Mouse (Mus musculus) kidney, embryonic 16.5 days (tissue): Measurements from ENCODE around the gene Lrrc15. TPM values are rescaled to one million over a fixed set of nuclear protein-coding genes. Genes with fewer than 3 reads are reported as not detected.
A peak's percentile ranks its signal among the peaks of the same experiment; 100 is the strongest.

ENCODE experiments used
- ATAC-seq: fragments of 200-750 bp; cut with Nextera tagmentation; 2 replicates; pipeline ENCODE4 v1.8.0; 2017; ENCODE audit warnings: moderate TSS enrichment; ENCODE audit not compliant: low FRiP score, low TSS enrichment
- H3K27ac ChIP-seq: fragments of 300-500 bp; sonication (generic); 2 replicates; pipeline ENCODE4 v1.5.1; 2014; ENCODE audit warnings: low read length
- H3K27me3 ChIP-seq: fragments of 300-500 bp; sonication (generic); 2 replicates; pipeline ENCODE4 v1.6.1; 2014; ENCODE audit warnings: low read length, control low read depth, mixed read lengths; ENCODE audit not compliant: insufficient read depth
- H3K36me3 ChIP-seq: fragments of 300-500 bp; sonication (generic); 2 replicates; pipeline ENCODE4 v1.6.1; 2014; ENCODE audit warnings: low read length, control low read depth, mixed read lengths; ENCODE audit not compliant: insufficient read depth
- H3K4me1 ChIP-seq: fragments of 300-500 bp; sonication (generic); 2 replicates; pipeline ENCODE4 v1.6.1; 2014; ENCODE audit warnings: low read length, control low read depth, mixed read lengths; ENCODE audit not compliant: insufficient read depth
- H3K4me2 ChIP-seq: fragments of 300-500 bp; sonication (generic); replicated peaks from 2 replicates; pipeline ENCODE4 v1.6.1; 2014; ENCODE audit warnings: low read depth, low read length
- H3K4me3 ChIP-seq: fragments of 300-500 bp; sonication (generic); 2 replicates; pipeline ENCODE4 v1.5.1; 2014; ENCODE audit warnings: mild to moderate bottlenecking, low read length
- H3K9ac ChIP-seq: fragments of 300-500 bp; sonication (generic); replicated peaks from 2 replicates; pipeline ENCODE4 v1.6.1; 2014; ENCODE audit warnings: low read length
- H3K9me3 ChIP-seq: fragments of 300-500 bp; sonication (generic); 2 replicates; pipeline ENCODE4 v1.6.1; 2016; ENCODE audit warnings: low read length, control low read depth
- WGBS: fragments of 180-500 bp; shearing (Covaris S2); extraction: QIAGEN DNeasy Blood & Tissue Kit; methylation state at CpG from one replicate; pipeline ENCODE4 v1.1.7; 2014; 5-methylcytosine and 5-hydroxymethylcytosine counted together
- polyA plus RNA-seq: library from polyadenylated mRNA; unstranded; fragments of >200 nt; fragmentation: Nextera tagmentation; extraction: Ambion mirVana; gene quantifications from 2 replicates; pipeline ENCODE4 v1.2.1, GENCODE M21; 2015

Lrrc15 gene
- polyA plus RNA-seq, 1 experiment from 2014 or later, result 1.7 TPM

- H3K27ac ChIP-seq, result no peak overlapping the region
- ATAC-seq, result no peak
These were observed 29.7 kb downstream of the Lrrc15 start for GRCm38 (mm10) chr16:30253374-30253773.

GRCm38 (mm10) chr16:30252003-30252418 is 31.0 kb downstream of the Lrrc15 start:
- Histone ChIP-seq H3K36me3 (no peaks in the 10 kb centered on the region), H3K27me3 (peaks cover 19% of the 10 kb centered on the region), H3K4me3 (peak overlapping the region; percentile 22), H3K27ac (no peak overlapping the region), H3K4me2 (peak overlapping the region; percentile 49), H3K9me3 (no peaks in the 10 kb centered on the region), H3K4me1 (peaks cover 3% of the 10 kb centered on the region; the same call in 1 of the 2 replicates), H3K9ac (no peak overlapping the region)
- peak; percentile 75 for ATAC-seq
- WGBS, result 1% methylated on average over 21 of the region's 21 CpGs

More at GRCm38 (mm10) chr16:30253374-30253773, 29.7 kb downstream of the Lrrc15 start:
- Histone ChIP-seq H3K36me3 (no peaks in the 10 kb centered on the region), H3K27me3 (peaks cover 19% of the 10 kb centered on the region), H3K9me3 (no peaks in the 10 kb centered on the region), H3K4me1 (peaks cover 3% of the 10 kb centered on the region; the same call in 1 of the 2 replicates), H3K4me2 (no peak overlapping the region), H3K9ac (no peak overlapping the region), H3K4me3 (no peak overlapping the region)
- WGBS, result 88% methylated on average over 4 of the region's 4 CpGs

GRCm38 (mm10) chr16:30244037-30244700 is 38.9 kb downstream of the Lrrc15 start:
- WGBS, result 19% methylated on average over 12 of the region's 12 CpGs
- ATAC-seq, result peak; percentile 84
- H3K4me2 ChIP-seq, result no peak overlapping the region
- H3K27ac ChIP-seq, result no peak overlapping the region
- H3K9me3 ChIP-seq, result no peaks in the 10 kb centered on the region; the same call in 1 of the 2 replicates
- H3K4me1 ChIP-seq, result peaks cover 11% of the 10 kb centered on the region
- 0 out of 2 replicates have a peak, but pooled peaks cover 4% of the 10 kb centered on the region for H3K27me3 ChIP-seq
- H3K4me3 ChIP-seq, result no peak overlapping the region
- H3K36me3 ChIP-seq, result no peaks in the 10 kb centered on the region
- H3K9ac ChIP-seq, result no peak overlapping the region

- Histone ChIP-seq H3K9me3 (no peaks in the 10 kb centered on the region; the same call in 1 of the 2 replicates), H3K9ac (no peak overlapping the region), H3K4me1 (peaks cover 14% of the 10 kb centered on the region), H3K27me3 (peaks cover 17% of the 10 kb centered on the region), H3K27ac (no peak overlapping the region), H3K4me3 (no peak overlapping the region), H3K36me3 (no peaks in the 10 kb centered on the region), H3K4me2 (no peak overlapping the region)
- 33% methylated on average over 2 of the region's 2 CpGs for WGBS
- no peak for ATAC-seq
These were observed 41.4 kb downstream of the Lrrc15 start for GRCm38 (mm10) chr16:30241623-30242022.

- H3K9ac ChIP-seq, result no peak overlapping the region
- no peak for ATAC-seq
- no peak overlapping the region for H3K27ac ChIP-seq
- H3K4me2 ChIP-seq, result no peak overlapping the region
- WGBS, result 67% methylated on average over 6 of the region's 6 CpGs
- peaks cover 13% of the 10 kb centered on the region; the same call in 1 of the 2 replicates for H3K4me1 ChIP-seq
- H3K27me3 ChIP-seq, result peaks cover 17% of the 10 kb centered on the region
- H3K36me3 ChIP-seq, result no peaks in the 10 kb centered on the region
- H3K9me3 ChIP-seq, result no peaks in the 10 kb centered on the region; the same call in 1 of the 2 replicates
- H3K4me3 ChIP-seq, result no peak overlapping the region
These were observed 44.3 kb downstream of the Lrrc15 start for GRCm38 (mm10) chr16:30238791-30239190.

GRCm38 (mm10) chr16:30236091-30236699 is 46.9 kb downstream of the Lrrc15 start:
- peak overlapping the region; percentile 43 for H3K4me3 ChIP-seq
- H3K9ac ChIP-seq, result peak overlapping the region; percentile 46
- WGBS, result 1% methylated on average over 33 of the region's 33 CpGs

GRCm38 (mm10) chr16:30235577-30235976 is 47.5 kb downstream of the Lrrc15 start:
- no peak overlapping the region for H3K27ac ChIP-seq
- no peaks in the 10 kb centered on the region for H3K36me3 ChIP-seq
- peaks cover 13% of the 10 kb centered on the region for H3K27me3 ChIP-seq
- no peaks in the 10 kb centered on the region for H3K9me3 ChIP-seq
- no peak overlapping the region for H3K9ac ChIP-seq
- no peak overlapping the region for H3K4me3 ChIP-seq
- H3K4me2 ChIP-seq, result no peak overlapping the region
- 49% methylated on average over 2 of the region's 2 CpGs for WGBS
- no peak for ATAC-seq
- H3K4me1 ChIP-seq, result peaks cover 13% of the 10 kb centered on the region; the same call in 1 of the 2 replicates

More at GRCm38 (mm10) chr16:30236091-30236699, 46.9 kb downstream of the Lrrc15 start:
- Histone ChIP-seq H3K27me3 (peaks cover 15% of the 10 kb centered on the region), H3K27ac (no peak overlapping the region), H3K36me3 (no peaks in the 10 kb centered on the region), H3K4me2 (peak overlapping the region; percentile 58), H3K4me1 (peaks cover 13% of the 10 kb centered on the region; the same call in 1 of the 2 replicates), H3K9me3 (no peaks in the 10 kb centered on the region; the same call in 1 of the 2 replicates)
- ATAC-seq, result peak; percentile 84

- WGBS, result 42% methylated on average over 12 of the region's 12 CpGs
- ATAC-seq, result no peak
- no peaks in the 10 kb centered on the region for H3K36me3 ChIP-seq
- H3K4me2 ChIP-seq, result no peak overlapping the region
- no peak overlapping the region for H3K9ac ChIP-seq
- no peaks in the 10 kb centered on the region for H3K9me3 ChIP-seq
- H3K4me3 ChIP-seq, result no peak overlapping the region
- peaks cover 13% of the 10 kb centered on the region for H3K27me3 ChIP-seq
- peaks cover 13% of the 10 kb centered on the region; the same call in 1 of the 2 replicates for H3K4me1 ChIP-seq
- H3K27ac ChIP-seq, result no peak overlapping the region
These were observed 48.2 kb downstream of the Lrrc15 start for GRCm38 (mm10) chr16:30234636-30235546.

- Histone ChIP-seq H3K27me3 (peaks cover 13% of the 10 kb centered on the region), H3K9ac (no peak overlapping the region), H3K9me3 (no peaks in the 10 kb centered on the region), H3K36me3 (no peaks in the 10 kb centered on the region), H3K4me2 (no peak overlapping the region), H3K4me3 (no peak overlapping the region), H3K4me1 (peaks cover 13% of the 10 kb centered on the region; the same call in 1 of the 2 replicates), H3K27ac (no peak overlapping the region)
- ATAC-seq, result no peak
- 58% methylated on average over 8 of the region's 8 CpGs for WGBS
These were observed 49.0 kb downstream of the Lrrc15 start for GRCm38 (mm10) chr16:30234077-30234476.
